Mouse (Mus musculus): ENCODE data around the gene Myh6.
"Not testable (repeated sequence)": the region's sequence is repeated elsewhere in the genome, so short reads cannot be mapped to it uniquely, and the experiment has no call there.

DNA sequence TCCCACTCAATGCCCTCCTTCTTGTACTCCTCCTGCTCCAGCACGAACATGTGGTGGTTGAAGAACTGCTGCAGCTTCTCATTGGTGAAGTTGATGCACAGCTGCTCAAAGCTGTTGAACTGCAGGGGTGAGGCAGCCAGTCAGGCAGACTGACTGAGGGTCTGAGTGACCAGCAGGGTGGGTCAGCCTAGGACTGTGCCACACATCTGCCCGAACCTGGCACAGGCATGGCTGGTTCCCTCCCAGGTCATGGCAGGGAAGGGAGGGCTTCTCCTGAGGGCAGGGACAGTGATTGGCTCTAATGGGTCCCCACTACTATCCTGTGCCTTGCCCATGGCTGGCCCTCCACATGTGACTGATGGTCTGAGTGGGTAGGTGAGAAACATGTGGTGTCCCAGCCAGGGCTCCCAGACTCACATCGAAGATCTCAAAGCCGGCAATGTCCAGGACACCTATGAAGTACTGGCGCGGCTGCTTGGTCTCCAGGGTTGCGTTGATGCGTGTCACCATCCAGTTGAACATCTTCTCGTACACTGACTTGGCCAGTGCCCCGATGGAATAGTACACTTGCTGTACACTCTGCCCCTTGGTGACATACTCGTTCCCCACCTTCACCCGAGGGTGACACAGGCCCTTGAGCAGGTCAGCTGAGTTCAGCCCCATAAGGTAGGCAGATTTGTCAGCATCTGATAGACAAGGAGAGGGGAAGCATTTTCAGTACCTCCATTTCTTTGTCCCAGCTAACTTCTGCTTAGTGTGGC, 6.7 kb downstream of the Myh6 start:
- not testable (repeated sequence) for TF ChIP-seq CTCF (IDR thresholded peaks at IDR 0.05; ENCODE audit: low read depth)
- peak; percentile 6; the same call in 1 of the 2 replicates for TF ChIP-seq EP300 (IDR thresholded peaks at IDR 0.05; ENCODE audit: low read depth)

Data from heart, postnatal 0 days (tissue).